Mouse (Mus musculus): ENCODE data around the gene Btg3.

The Btg3 gene

DNA sequence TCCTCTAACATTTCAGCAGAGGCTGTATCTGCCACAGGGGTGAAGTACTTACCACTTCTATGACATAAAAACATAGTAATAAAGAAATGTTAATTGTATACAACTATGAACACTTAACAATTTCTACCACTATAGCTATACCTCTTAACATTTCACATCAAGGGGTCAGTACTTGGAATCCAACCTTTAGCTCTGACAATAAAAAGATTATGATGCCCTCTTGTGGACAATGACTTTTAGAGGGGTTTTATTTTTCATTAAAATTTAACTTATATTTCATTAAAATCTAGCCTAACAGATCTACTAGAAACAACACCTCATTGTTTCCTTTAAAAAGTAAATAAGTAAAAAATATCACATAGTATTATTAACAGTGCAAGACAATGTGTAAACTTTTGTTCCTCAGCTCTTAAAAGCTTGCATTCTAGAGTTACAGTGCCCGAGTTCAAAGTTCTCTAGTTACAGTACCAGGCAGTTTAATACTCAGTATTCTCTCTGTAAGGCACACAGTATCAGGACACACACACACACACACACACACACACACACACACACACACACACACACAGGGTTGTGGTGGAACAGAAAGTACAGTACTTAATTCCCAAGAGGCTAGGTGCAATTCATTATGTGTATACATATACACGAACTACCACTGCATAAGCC is 30.2 kb downstream of the Btg3 start:
- in situ Hi-C loops (cut with MseI, MboI) = loop anchor here in 1 of 2 experiments (10.0 kb wide), 1 partner anchor 152 kb away; no protein-coding TSS in a partner anchor

DNA sequence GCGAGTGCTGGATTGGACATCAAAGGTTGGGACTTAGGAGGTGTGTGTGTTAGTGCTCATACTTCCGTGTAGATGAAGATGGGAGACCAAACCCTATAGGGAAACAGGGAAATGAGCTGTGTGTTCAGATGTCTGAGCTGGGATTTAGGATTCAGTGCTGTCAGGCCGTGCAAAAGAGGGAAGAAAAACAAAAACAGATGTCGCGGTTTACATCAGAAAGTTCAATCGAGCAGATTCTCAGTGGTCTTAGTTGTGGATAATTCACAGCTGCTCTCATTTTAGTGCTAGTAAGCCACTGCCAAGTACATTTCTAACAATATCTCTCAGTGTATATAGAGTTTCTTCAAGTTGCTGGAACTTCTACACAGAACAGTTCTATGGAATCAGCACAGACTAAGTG is 33.2 kb downstream of the Btg3 start:
- in situ Hi-C loops (cut with MseI, MboI) = loop anchor here in 1 of 2 experiments (10.0 kb wide), 1 partner anchor 149 kb away; no protein-coding TSS in a partner anchor

DNA sequence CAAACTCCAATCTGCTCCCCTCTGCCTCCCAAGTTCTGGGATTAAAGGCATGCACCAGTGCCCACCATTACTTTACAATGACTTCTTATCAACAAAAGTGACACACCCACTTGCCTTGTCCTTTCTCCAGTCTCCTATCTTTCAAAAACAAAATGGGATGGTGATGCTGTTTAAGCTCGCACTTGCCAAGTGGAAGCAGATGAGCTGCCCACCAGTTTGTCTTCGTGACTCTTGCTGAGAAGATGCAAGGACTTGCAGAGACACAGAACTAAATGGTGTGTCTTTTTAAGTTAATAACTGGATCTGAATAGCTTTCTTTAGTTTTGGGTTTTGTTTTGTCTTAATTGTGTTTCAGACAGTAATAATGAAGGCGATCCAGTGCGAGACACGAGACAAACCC is 34.2 kb downstream of the Btg3 start:
- in situ Hi-C loops (cut with MseI, MboI) = loop anchor here in 1 of 2 experiments (10.0 kb wide), 1 partner anchor 148 kb away; no protein-coding TSS in a partner anchor

DNA sequence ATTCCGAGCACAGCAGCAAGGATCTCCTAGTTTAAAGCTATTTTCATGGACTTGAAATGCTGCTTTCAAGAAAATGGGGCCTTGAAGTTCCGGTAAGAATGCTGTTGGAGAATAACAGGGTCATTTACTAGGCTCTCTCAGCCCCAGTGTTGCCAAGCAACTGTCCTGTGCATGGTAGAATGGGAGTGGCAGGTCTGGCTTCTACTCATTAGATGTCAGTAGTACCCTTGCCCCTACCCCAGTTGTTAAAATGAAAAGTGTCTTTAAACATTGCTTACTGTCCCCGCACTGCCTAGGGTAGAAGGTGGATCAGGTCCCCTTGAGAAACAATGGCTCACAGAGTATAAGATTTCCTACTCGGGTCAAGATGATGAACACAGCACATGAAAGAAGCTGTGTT is 35.6 kb downstream of the Btg3 start:
- in situ Hi-C loops (cut with MseI, MboI) = loop anchor here in 1 of 2 experiments (10.0 kb wide), 1 partner anchor 147 kb away; no protein-coding TSS in a partner anchor

DNA sequence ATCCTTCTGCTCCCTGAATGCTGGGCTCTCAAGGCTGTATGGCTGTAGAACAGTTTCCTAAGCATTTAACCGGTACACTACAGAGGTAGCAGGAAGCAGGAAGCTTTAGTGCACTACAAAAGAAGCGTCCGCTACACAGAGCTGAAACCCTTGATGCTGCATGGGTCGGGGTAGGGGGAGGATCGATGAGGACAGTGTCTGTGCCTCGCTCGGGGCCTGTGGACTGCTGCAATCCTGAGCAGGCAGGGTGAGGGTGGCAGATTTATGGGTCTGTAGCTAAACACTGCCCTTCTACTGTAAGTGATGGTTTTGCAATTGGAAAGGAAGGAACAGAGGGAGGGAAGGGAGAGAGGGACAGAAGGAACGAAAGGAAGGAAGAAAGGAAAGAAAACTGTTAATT is 39.8 kb downstream of the Btg3 start:
- in situ Hi-C loops (cut with MseI, MboI) = no loop called here

DNA sequence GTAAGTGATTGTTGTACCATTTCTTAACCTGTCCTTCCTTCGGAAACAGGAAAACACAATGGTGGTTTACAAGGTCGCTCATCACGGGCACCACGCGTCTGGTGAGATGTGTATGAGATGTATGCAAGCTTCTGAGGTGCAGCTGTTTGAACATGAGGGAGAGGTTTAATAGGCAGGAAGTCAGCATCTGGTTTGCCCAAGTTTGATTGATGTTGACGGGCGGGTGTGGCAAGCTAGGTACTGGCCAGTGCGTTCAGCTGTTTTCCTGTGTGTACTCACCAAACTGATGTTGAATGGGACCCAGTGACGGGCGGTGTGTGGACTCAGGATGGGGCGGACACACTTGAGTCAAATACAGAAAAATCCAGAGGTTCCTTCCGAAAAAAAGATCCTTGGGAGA is 49.0 kb downstream of the Btg3 start:
- in situ Hi-C loops (cut with MseI, MboI) = loop anchor here in 1 of 2 experiments (10.0 kb wide), 1 partner anchor 123 kb away; no protein-coding TSS in a partner anchor

DNA sequence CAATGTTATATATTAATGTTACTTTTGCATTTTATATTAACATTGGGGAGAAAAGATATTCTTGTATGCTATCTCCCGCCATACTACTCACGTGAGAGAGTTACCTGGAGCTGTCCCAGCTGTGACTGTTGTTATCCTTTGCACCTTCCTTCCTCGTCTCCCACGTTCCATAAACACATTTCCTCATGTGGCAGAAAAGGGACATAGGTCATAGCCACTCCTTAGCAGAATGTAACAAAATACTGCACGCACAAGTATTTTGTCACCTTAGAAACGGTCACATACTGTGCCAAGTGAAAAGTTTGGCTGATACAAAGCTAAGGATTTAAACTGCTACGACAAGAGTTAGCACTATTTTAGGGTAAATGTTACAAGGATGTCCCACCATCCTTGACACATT is 49.4 kb downstream of the Btg3 start:
- in situ Hi-C loops (cut with MseI, MboI) = loop anchor here in 1 of 2 experiments (10.0 kb wide), 1 partner anchor 123 kb away; no protein-coding TSS in a partner anchor

DNA sequence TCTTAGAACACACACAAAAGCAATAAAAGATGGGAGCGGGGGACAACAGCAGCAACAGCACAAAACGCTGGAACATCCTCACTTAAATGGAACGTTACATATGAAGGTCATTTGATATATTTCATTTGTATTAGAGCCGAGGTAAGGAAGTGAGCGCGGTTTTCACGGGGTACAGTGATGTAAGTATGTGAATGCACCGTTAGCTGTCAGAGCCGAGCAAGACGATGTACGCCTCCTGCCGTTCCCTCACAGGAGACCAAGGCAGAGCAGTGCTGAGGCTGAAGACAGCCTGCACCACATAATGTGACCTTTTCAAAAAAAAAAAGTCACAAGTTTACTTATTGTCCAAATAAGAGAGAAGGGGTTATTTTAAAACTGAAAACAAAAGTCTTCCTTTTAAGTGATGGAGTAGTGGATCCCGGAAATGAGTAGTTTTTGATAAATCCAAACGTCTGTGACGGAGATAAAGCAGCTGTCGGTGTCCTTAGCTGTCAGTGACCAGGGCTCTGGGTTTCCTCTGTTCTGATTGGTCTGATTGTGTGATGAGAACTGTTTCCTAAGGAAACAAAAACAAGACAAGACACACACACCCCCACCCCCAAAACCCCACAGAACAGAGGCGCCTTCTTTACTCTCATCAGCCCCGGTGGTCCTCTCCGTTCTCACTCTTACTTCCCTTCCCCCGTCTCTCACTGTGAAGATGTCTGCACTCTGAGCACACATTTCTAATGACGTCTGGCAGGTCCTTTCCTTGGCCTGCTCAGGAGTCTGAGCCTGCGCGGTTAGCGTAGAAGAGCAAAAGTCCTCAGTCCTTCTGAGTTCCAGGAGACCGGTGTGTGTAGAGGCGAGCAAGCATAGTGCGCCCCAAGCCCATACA is 50.8 kb downstream of the Btg3 start:
- in situ Hi-C loops (cut with MseI, MboI) = loop anchor here in 1 of 2 experiments (10.0 kb wide), 1 partner anchor 121 kb away; no protein-coding TSS in a partner anchor

DNA sequence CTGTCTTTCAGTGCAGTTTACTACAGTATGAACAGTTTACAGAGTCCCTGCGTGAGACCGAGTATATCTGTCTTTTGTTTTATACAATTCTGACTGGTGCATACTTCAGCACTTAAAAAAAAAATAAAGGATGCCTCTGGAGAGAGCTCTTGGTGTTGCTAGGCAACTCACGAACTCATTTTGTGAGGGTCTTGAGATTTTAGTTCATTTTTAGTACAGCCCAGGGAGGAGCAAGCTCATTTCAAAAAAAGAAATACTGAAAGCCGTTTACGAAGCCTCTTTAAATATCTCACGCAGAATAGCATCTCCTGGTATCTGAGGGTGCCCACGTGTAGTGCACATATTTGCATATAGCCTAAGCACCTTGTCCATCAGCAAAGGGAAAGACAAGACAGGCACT is 54.9 kb downstream of the Btg3 start:
- in situ Hi-C loops (cut with MseI, MboI) = loop anchor here (5.0 to 10.0 kb wide), 2 partner anchors 117 to 125 kb away; no protein-coding TSS in a partner anchor

DNA sequence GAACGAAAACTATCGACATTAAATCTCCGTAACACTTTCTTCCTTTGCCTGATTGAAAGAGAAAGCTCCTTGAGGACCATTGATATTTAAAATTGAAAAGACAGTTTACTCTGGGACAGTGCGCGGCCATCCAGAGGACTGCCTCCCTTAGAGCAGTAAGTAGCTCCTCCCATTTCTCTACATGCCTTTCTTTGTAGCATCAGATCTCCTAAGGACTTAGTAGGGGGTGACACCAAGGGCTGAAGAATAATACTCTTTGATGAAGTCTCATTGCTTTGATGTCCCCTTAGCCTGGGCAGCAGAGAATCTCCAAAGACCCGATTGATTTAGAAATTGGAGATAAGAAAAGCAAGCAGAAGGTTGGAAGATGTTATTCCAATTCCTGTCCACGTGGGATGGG is 55.4 kb downstream of the Btg3 start:
- in situ Hi-C loops (cut with MseI, MboI) = loop anchor here (5.0 to 10.0 kb wide), 2 partner anchors 117 to 124 kb away; no protein-coding TSS in a partner anchor

DNA sequence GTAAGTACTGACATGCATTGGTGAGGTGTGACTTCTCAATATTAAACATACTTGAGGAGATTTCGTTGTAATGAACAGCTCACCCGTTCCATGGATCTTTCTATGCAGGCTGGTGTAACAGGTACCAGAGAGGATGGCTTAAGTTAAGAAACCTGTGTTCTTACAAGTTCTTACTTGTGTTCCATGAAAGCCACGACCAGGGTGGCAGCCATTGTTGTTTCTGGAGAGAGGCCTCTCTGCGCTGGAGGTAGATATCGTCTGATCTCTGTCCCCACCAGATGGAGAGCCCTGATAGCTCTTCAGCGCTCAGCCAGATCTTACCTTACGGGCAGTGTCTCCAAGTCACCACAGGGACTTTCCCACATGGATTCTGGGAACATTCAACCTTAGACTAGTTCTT is 57.3 kb downstream of the Btg3 start:
- in situ Hi-C loops (cut with MseI, MboI) = loop anchor here (5.0 to 10.0 kb wide), 2 partner anchors 115 to 122 kb away; no protein-coding TSS in a partner anchor

DNA sequence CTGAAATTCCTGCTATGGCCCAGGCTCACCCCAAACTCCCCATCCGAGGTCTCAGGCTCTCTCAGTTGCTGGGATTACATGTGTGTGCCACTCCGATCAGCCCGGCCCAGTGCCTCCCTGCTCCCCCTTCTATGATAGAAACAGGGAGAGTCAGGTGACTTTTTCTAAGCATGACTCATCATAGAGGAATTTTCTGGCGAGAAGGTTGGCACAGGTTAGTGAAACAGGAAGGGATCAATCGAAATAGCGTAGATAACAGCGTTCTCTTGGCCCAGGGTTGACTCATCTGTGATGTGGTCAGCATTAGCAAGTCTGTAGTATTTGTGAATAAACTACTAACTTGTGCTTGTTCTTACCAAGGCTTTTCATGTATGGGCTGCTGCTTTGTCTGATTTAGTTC is 59.0 kb downstream of the Btg3 start:
- in situ Hi-C loops (cut with MseI, MboI) = no loop called here

DNA sequence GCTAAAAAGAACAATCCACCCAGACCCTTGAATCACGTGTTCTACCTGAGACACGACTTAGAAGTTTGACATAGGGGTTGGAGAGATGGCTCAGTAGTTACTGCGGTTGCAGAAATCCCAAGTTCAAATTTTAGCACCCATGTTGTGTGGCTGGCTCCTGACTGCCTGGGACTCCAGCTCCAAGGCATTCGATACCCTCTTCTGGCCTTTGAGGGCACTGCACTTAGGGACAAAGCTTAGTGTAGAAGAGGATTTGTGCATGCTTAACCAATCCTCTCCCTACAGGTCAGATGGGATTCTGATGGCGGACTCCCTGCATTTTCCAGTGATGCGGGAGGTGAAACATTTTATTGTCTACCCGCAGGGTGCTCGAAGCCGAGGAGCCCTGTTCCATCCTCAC is 60.1 kb downstream of the Btg3 start:
- in situ Hi-C loops (cut with MseI, MboI) = no loop called here

DNA sequence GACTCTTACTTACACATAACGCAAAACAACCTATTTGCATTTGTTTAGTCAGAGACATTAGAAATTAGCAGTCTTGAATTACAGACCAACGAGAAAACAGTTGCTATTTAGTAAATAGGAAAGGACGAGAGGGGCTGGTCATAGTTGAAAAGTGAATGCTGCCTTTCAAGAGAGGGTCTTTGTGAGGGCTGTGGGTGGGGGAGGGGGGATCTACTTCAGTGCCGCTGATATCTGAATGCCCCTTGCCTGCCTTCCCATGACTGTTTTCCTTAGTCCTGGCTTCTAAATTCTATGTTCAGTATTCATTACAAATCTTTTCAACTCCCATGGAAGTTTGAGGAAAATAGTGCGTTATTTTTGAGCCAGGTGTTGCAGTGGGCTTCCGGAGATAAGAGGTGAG is 63.0 kb downstream of the Btg3 start:
- in situ Hi-C loops (cut with MseI, MboI) = no loop called here

DNA sequence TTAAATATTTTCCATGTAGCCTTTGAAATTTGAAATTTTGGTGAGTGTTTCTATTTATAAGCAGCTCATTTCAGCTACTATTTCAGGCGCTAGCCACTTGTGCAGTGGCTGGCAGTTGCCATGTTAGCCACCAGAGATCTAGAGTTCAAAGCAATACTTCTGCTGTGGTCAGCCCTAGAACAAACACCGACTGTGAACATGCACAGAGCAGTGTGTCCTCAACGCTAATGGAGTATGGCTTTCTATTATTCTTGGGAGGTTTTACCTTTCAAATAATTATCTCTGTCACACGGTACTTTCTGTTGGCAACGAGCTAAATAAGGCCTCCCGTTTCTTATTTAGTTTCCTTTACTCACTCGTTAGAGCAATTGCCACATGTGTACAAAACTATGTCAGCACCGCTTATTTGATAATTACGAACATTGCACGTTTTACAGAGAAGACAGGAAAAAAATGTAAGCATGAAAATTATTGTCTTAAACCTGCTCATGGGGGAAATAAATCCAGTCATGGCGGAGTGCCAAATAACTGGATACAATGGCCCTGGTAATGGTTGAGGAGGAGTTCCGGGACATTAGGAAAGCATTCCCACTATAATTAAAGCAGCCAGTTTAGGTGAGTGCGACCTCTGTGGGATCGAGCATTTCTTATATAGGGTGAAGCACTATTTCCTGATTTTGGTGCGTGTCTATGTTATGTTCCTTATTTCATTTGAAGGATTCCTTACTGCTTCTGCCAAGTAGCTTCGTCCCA is 63.7 kb downstream of the Btg3 start:
- in situ Hi-C loops (cut with MseI, MboI) = no loop called here

DNA sequence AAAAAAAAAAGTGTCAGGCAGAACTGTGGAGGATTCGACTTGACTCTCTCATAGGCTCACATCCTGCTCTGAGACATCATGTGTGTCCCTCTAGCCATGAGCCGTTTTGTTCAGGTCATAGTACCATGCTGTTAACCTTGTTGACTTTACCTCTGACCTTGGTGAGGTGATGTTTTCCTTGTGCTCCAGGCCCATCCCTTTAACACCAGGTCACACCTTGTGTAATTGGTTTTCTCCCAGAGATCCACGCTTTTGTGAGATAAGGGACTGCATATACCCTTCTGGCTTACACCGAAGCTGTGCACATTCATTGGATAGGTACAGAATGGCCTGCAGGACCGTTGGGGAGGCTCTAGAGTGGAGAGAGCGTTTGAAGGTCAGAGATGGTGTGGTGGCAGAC is 67.7 kb downstream of the Btg3 start:
- in situ Hi-C loops (cut with MseI, MboI) = no loop called here

DNA sequence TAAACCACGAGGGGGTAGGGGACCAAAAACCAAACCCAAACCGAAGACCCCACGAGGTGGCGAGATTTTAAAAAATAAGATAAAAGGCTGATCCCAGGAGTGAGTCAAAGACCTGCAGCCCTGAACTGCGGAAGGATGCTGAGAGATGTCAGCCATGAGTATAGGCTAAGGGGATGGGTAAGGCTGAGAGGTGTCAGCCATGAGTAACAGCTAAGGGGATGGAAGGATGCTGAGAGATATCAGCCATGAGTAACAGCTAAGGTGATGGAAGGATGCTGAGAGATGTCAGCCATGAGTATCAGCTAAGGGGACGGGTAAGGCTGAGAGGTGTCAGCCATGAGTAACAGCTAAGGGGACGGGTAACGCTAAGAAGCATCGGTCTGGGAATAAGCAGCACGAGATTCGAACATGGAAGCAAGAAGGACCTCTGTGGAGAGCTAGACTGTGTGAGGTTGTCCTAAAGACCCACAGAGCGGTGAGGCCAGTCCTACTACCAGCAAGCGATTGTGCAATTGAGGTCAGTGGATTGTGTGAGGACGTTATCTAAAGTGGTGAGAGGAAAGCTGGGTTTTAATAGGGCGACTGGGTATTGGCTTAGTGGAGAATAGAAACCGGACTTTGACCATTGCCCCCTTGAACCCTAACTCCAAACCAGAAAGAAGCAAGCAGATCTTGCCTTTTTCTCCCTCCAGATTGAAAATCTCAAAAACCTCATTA is 69.4 kb downstream of the Btg3 start:
- in situ Hi-C loops (cut with MseI, MboI) = no loop called here

DNA sequence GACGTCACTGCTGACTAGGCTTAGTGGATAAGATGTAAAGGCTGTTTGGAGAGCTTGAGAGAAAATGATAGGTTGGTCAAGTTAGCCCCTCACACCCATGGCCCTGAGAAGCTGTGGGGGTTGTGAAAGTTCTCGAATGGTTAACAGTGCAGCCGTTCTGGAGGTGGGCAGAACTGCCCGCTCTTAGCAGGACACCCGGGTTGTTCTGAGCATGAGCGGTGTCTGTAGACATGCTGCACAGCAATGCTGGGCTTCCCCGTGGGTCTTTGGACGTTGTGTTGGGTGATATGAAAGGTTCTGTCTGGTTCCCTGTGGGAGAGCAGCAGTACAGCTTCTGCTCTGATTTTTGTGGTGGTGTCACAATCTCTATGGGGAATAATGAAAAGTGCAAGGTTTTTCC is 70.4 kb downstream of the Btg3 start:
- in situ Hi-C loops (cut with MseI, MboI) = no loop called here

DNA sequence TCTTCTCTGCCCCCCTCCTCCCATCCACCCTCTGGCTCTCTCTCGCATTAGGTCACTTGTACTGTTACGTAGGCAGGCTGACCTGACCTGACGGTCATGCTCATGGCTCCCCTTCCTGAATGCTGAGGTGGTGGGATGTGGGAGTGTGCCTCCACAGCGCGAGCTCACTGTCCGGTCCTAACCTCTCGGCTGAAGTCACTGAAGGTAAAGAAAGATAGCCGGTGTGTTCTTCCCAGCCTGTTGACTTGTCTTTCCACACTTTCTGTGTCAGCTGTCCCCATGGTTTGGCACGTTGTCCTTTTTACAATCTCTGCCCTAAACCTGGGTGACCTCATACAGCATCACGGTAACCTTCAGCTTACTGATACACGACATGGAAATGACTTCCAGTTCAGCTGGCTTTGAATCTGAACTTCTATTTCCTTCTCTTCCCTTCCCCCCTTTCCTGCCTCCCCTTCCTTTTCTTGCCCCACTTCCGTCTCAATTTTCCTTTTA is 71.3 kb downstream of the Btg3 start:
- in situ Hi-C loops (cut with MseI, MboI) = no loop called here

DNA sequence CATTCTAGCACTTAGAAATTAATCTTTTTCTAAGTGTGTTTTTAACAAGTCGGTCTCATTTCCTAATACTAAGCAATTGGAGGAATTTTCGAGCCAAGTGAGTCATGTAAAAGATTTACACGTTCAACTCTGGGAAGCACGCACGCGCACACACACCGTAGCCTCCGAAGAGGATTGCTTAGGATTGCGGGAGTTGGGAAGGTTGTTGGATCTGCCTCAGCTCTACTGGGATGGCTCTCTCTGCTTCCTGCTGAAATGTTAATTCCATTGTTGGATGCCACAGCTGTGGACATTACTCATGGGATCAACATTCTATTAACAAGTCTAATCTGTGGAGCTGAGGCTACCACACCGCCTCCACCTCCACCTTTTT is 74.3 kb downstream of the Btg3 start:
- in situ Hi-C loops (cut with MseI, MboI) = no loop called here

Measured in mouse trophoblast stem cell (cell line).